Mouse (Mus musculus) E14TG2a.4 (cell line): ENCODE results near the gene Pax9.

Source experiments
- CTCF ChIP-seq: conservative IDR thresholded peaks from 2 replicates; pipeline ENCODE4 v1.5.1; 2014; ENCODE audit warnings: low read length
- NANOG ChIP-seq: IDR thresholded peaks from 2 replicates; pipeline ENCODE4 v1.6.1; 2014; ENCODE audit warnings: borderline replicate concordance, low read length, mixed read lengths
- POU5F1 ChIP-seq: IDR thresholded peaks from 2 replicates; pipeline ENCODE4 v1.6.1; 2014; ENCODE audit warnings: low read length, borderline replicate concordance

GRCm38 (mm10) chr12:56688482-56688840 lies 3.1 kb upstream of the Pax9 start:
- TF ChIP-seq CTCF = no peak
- TF ChIP-seq NANOG = no peak
- no peak for TF ChIP-seq POU5F1
